Mouse (Mus musculus) CH12.LX (cell line): ENCODE results near the gene Six5. TPM values are rescaled to one million over a fixed set of nuclear protein-coding genes. Genes with fewer than 3 reads are reported as not detected.

Experiments
- DNase-seq: peaks from one replicate; pipeline ENCODE4 v3.0.0-alpha.2; 2013; ENCODE audit errors: extremely low read depth
- H3K27ac ChIP-seq: 2 replicates; pipeline ENCODE4 v1.5.1; 2012; ENCODE audit warnings: low read depth, mild to moderate bottlenecking, control low read depth, moderate library complexity; ENCODE audit not compliant: insufficient read depth
- H3K27me3 ChIP-seq: replicated peaks from 2 replicates; pipeline ENCODE3; 2012; ENCODE audit warnings: inconsistent platforms
- H3K36me3 ChIP-seq, 2 experiments: replicated peaks in 1 of 2; 2 replicates each; pipeline versions ENCODE3 to v1.6.1; 2012; ENCODE audit warnings: inconsistent platforms in 1 of 2, low read length in 1 of 2, mild to moderate bottlenecking in 1 of 2, mixed read lengths in 1 of 2, moderate library complexity in 1 of 2; ENCODE audit not compliant: control insufficient read depth in 1 of 2, insufficient read depth in 1 of 2
- H3K4me1 ChIP-seq, 2 experiments: 2 replicates each; pipeline ENCODE4 v1.6.1; 2012; ENCODE audit warnings: inconsistent platforms in 1 of 2, moderate library complexity in 1 of 2; ENCODE audit not compliant: insufficient read depth in 2 of 2, control insufficient read depth in 1 of 2
- H3K4me2 ChIP-seq: 2 replicates; pipeline ENCODE4 v1.6.1; 2012; ENCODE audit warnings: low read depth, mild to moderate bottlenecking, control low read depth; ENCODE audit not compliant: poor library complexity, insufficient read depth, severe bottlenecking
- H3K4me3 ChIP-seq, 3 experiments: fragments of 150-350 bp in 1 of 3; sonication (generic) in 1 of 3; replicated peaks in 1 of 3; 2 replicates each; pipeline versions ENCODE3 to v1.5.1; 2011 to 2012; ENCODE audit warnings: low read depth in 2 of 3, low read length in 2 of 3, mild to moderate bottlenecking in 2 of 3, moderate library complexity in 2 of 3, control low read depth in 1 of 3, improper control_type of control experiment in 1 of 3, inconsistent platforms in 1 of 3, mixed read lengths in 1 of 3; ENCODE audit not compliant: poor library complexity in 1 of 3
- H3K79me2 ChIP-seq: replicated peaks from 2 replicates; pipeline ENCODE4 v1.6.1; 2012; ENCODE audit warnings: mild to moderate bottlenecking, moderate library complexity; ENCODE audit not compliant: control insufficient read depth, poor library complexity, insufficient read depth, severe bottlenecking; ENCODE audit errors: extremely low read depth
- H3K9ac ChIP-seq: 2 replicates; pipeline ENCODE4 v1.6.1; 2012; ENCODE audit warnings: low read depth, mild to moderate bottlenecking, control low read depth, moderate library complexity; ENCODE audit not compliant: insufficient read depth
- H3K9me3 ChIP-seq: replicated peaks from 2 replicates; pipeline ENCODE3; 2012; ENCODE audit warnings: low read length, inconsistent platforms, mixed read lengths
- BHLHE40 ChIP-seq: IDR thresholded peaks from 2 replicates; pipeline ENCODE4 v1.6.1; 2011; ENCODE audit warnings: mild to moderate bottlenecking, low read depth, low read length, improper control_type of control experiment
- ELF1 ChIP-seq: IDR thresholded peaks from 2 replicates; pipeline ENCODE4 v1.6.1; 2014; ENCODE audit warnings: low read depth, mild to moderate bottlenecking, inconsistent platforms, low read length, improper control_type of control experiment
- JUND ChIP-seq: conservative IDR thresholded peaks from 2 replicates; pipeline ENCODE4 v1.6.1; 2011; ENCODE audit warnings: low read depth, low read length, improper control_type of control experiment
- KAT2A ChIP-seq: IDR thresholded peaks from 2 replicates; pipeline ENCODE4 v1.6.1; 2012; ENCODE audit warnings: low read length, improper control_type of control experiment, inconsistent platforms; ENCODE audit not compliant: insufficient replicate concordance
- MAX ChIP-seq: IDR thresholded peaks from 2 replicates; pipeline ENCODE4 v1.6.1; 2011; ENCODE audit warnings: low read length, improper control_type of control experiment
- MAZ ChIP-seq: IDR thresholded peaks from 2 replicates; pipeline ENCODE4 v1.6.1; 2012; ENCODE audit warnings: low read depth, mild to moderate bottlenecking, inconsistent platforms, low read length, improper control_type of control experiment, moderate library complexity
- NRF1 ChIP-seq: IDR thresholded peaks from 2 replicates; pipeline ENCODE4 v1.6.1; 2014; ENCODE audit warnings: low read depth, mild to moderate bottlenecking, inconsistent platforms, low read length, improper control_type of control experiment, moderate library complexity
- RAD21 ChIP-seq: IDR thresholded peaks from 2 replicates; pipeline ENCODE4 v1.6.1; 2011; ENCODE audit warnings: low read depth, mild to moderate bottlenecking, low read length, improper control_type of control experiment, moderate library complexity
- SMC3 ChIP-seq: IDR thresholded peaks from 2 replicates; pipeline ENCODE4 v1.6.1; 2011; ENCODE audit warnings: low read depth, low read length, improper control_type of control experiment
- TBP ChIP-seq: conservative IDR thresholded peaks from 2 replicates; pipeline ENCODE4 v1.6.1; 2011; ENCODE audit warnings: low read depth, low read length, improper control_type of control experiment
- UBTF ChIP-seq: IDR thresholded peaks from 2 replicates; pipeline ENCODE4 v1.6.1; 2012; ENCODE audit warnings: low read depth, mild to moderate bottlenecking, inconsistent platforms, low read length, improper control_type of control experiment, moderate library complexity
- USF1 ChIP-seq: IDR thresholded peaks from 2 replicates; pipeline ENCODE4 v1.6.1; 2014; ENCODE audit warnings: low read depth, mild to moderate bottlenecking, inconsistent platforms, low read length, improper control_type of control experiment
- USF2 ChIP-seq: conservative IDR thresholded peaks from 2 replicates; pipeline ENCODE4 v1.6.1; 2011; ENCODE audit warnings: low read depth, low read length, improper control_type of control experiment
- ZC3H11A ChIP-seq: IDR thresholded peaks from 2 replicates; pipeline ENCODE4 v1.6.1; 2012; ENCODE audit warnings: low read depth, mild to moderate bottlenecking, inconsistent platforms, low read length, improper control_type of control experiment
- ZKSCAN1 ChIP-seq: IDR thresholded peaks from 2 replicates; pipeline ENCODE4 v1.6.1; 2012; ENCODE audit warnings: low read depth, inconsistent platforms, low read length, improper control_type of control experiment, borderline replicate concordance
- ZMIZ1 ChIP-seq: IDR thresholded peaks from 2 replicates; pipeline ENCODE4 v1.6.1; 2012; ENCODE audit warnings: low read depth, mild to moderate bottlenecking, inconsistent platforms, low read length, improper control_type of control experiment
- ZNF384 ChIP-seq: IDR thresholded peaks from 2 replicates; pipeline ENCODE4 v1.6.1; 2012; ENCODE audit warnings: low read depth, low read length, improper control_type of control experiment, inconsistent platforms
- dilution Hi-C: fragments of 300-500 bp; cut with MboI; formaldehyde crosslinking; loops from 2 replicates; pipeline ENCODE4 v1.14.3; 2020; ENCODE audit warnings: low sequenced_read_pairs; ENCODE audit not compliant: extremely low pct_unique_long_range_greater_than_20kb, extremely low pct_ligation_motif_present
- in situ Hi-C: fragments of 300-500 bp; cut with MboI; formaldehyde crosslinking; loops from 3 replicates; pipeline ENCODE4 v1.14.3; 2019; ENCODE audit warnings: low sequenced_read_pairs, low pct_ligation_motif_present, low pct_unique_long_range_greater_than_20kb, mixed read lengths
- polyA plus RNA-seq: library from polyadenylated mRNA; unstranded; fragments of >175 nt; gene quantifications from 2 replicates; pipeline ENCODE4 v1.2.1, GENCODE M21; 2012; ENCODE audit warnings: low read depth; ENCODE audit not compliant: insufficient read length
- total RNA-seq, 2 experiments: library from RNA; depleted of rRNA; stranded (reverse); fragments of 300-350 nt in 1 of 2; fragments of >200 nt in 1 of 2; gene quantifications; 2 replicates each; pipeline ENCODE4 v1.2.3; 2012 to 2014

The Six5 gene
- total and polyA plus RNA-seq, 3 experiments: 0.16 to 1.8 (median 0.33) TPM

DNA sequence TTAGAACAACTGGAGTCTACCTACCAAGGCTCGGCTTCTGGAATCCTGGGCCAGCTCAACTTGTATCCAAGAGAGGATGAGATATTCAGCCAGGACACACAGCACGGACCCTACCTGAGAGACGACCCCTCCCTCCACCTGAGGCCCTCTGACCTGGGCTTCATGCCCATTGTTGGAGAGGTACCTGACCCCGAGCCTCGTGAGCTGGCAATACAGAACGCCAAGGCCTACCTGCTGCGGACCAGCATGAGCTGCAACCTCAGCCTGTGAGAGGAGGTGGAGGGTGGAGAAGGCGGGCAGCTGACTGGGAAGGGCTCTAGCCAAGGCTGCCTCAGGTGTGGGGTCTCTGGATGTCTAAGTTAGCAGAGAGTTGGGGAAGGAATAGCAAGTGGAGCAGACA lies 39.3 kb upstream of the Six5 start:
- TF ChIP-seq ZKSCAN1 (no peak), KAT2A (no peak), USF2 (no peak), JUND (no peak), MAZ (no peak)
- TF ChIP-seq, all 38 proteins: peak for 0
- in situ Hi-C loops (no loop called here), dilution Hi-C loops (no loop called here)
- Histone ChIP-seq H3K4me2 (no peak overlapping the region), H3K4me1 (peaks cover 0 to 6% of the 10 kb centered on the region in 2 experiments; a peak in 1 of 4 replicates), H3K9me3 (no peaks in the 10 kb centered on the region), H3K27ac (no peak overlapping the region), H3K4me3 (no peak overlapping the region), H3K9ac (no peak overlapping the region), H3K36me3 (peaks cover 54 to 87% of the 10 kb centered on the region in 2 experiments), H3K27me3 (no peaks in the 10 kb centered on the region), H3K79me2 (no peaks in the 10 kb centered on the region)
- no peak for DNase-seq

GRCm38 (mm10) chr7:19057405-19057804 lies 37.0 kb upstream of the Six5 start:
- in situ Hi-C loops (no loop called here), dilution Hi-C loops (no loop called here)
- Histone ChIP-seq H3K4me1 (no peaks in the 10 kb centered on the region), H3K4me2 (no peak overlapping the region), H3K27ac (no peak overlapping the region), H3K27me3 (no peaks in the 10 kb centered on the region), H3K9me3 (no peaks in the 10 kb centered on the region), H3K4me3 (no peak overlapping the region), H3K9ac (no peak overlapping the region), H3K79me2 (no peaks in the 10 kb centered on the region), H3K36me3 (peaks cover 33 to 74% of the 10 kb centered on the region in 2 experiments)
- no peak for TF ChIP-seq MAZ
- TF ChIP-seq UBTF: no peak
- no peak for TF ChIP-seq NRF1
- DNase-seq: no peak

- dilution Hi-C loops (no loop called here), in situ Hi-C loops (no loop called here)
- no peak overlapping the region for H3K9ac ChIP-seq
These were observed 28.5 kb upstream of the Six5 start for GRCm38 (mm10) chr7:19065896-19066295.

More at GRCm38 (mm10) chr7:19065896-19066295, 28.5 kb upstream of the Six5 start:
- no peaks in the 10 kb centered on the region for H3K79me2 ChIP-seq
- H3K27me3 ChIP-seq: no peaks in the 10 kb centered on the region
- H3K4me1 ChIP-seq: no peaks in the 10 kb centered on the region
- TF ChIP-seq RAD21 (no peak), NRF1 (no peak), ZNF384 (no peak), ZC3H11A (no peak), USF1 (no peak), ZMIZ1 (no peak), MAX (no peak), BHLHE40 (no peak), TBP (no peak), ELF1 (no peak), SMC3 (no peak)
- H3K9me3 ChIP-seq: peaks cover 2% of the 10 kb centered on the region
- no peak overlapping the region for H3K4me2 ChIP-seq
- H3K27ac ChIP-seq: no peak overlapping the region
- H3K36me3 ChIP-seq: peaks cover 0 to 33% of the 10 kb centered on the region in 2 experiments
- DNase-seq: no peak
- no peak overlapping the region for H3K4me3 ChIP-seq
